Mouse (Mus musculus) G1E (cell line): Measurements from ENCODE around the gene Exosc3.
"Not testable (repeated sequence)": the region's sequence is repeated elsewhere in the genome, so short reads cannot be mapped to it uniquely, and the experiment has no call there.

Experiments
- CTCF ChIP-seq: IDR thresholded peaks from 2 replicates; pipeline ENCODE4 v1.5.1; 2012; ENCODE audit warnings: low read depth, low read length, inconsistent platforms, mixed read lengths
- GATA1 ChIP-seq: IDR thresholded peaks from 2 replicates; pipeline ENCODE4 v1.6.1; 2012; ENCODE audit warnings: borderline replicate concordance, low read length, inconsistent platforms, mixed read lengths
- POLR2AphosphoS5 ChIP-seq: IDR thresholded peaks from 2 replicates; pipeline ENCODE4 v1.6.1; 2012; ENCODE audit warnings: low read depth, low read length, inconsistent platforms; ENCODE audit not compliant: insufficient replicate concordance
- TAL1 ChIP-seq: conservative IDR thresholded peaks from 2 replicates; pipeline ENCODE4 v1.6.1; 2012; ENCODE audit warnings: low read depth, low read length, inconsistent platforms, mixed read lengths

DNA sequence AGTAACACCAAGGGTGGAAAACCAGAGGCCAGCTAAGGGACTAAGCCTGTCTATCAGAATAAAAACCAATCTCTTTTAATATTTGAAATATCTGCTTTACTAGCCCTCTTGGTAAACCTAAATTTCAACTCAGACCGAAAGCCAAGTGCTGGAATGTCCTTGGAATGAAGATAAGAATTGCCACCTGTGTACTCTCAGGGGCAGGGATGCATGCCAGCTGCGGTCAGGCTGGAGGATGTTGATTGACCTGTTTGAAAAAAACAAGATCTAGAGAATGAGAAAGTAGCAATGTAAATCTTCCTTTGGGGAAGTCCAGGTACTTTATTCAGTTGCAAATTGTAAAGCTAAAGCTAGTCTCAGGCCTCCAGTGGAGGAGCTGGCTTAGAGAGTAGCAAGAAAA, 39.6 kb upstream of the Exosc3 start:
- TF ChIP-seq TAL1, CTCF, GATA1, POLR2AphosphoS5: not testable (repeated sequence)
